ENCODE assay signal across 24 mouse cellular contexts in the genomic region with DNA sequence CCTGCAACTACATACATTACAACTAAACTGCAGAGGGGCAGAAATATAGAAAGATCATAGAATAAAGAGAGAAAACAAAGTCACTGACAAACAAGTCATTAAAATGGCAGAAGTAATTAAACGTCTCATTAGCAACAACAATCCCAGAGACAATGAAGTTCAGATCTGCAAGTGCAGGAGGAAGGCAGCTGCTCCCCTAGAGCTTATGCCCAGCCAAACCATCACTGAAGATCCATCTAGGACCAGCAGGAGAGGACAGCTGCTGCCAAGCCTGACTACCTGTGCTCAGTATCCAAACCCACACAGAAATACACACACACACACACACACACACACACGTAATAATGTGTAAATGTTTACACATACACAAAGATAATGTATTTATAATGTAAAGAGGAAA.
"Had no signal": no experiment of that assay in that cellular context is flagged by ENCODE, and none has a peak within 500 bp of the region (broad histone marks: within the 10 kb centered on the region; RNA-seq: fewer than 3 reads in every experiment).

No protein-coding gene starts in this region.

- H3K4me2 ChIP-seq: heart, embryonic 12.5 days; hindbrain, embryonic 12.5 days; hindbrain, embryonic 14.5 days; intestine, embryonic 15.5 days; limb, embryonic 12.5 days; liver, embryonic 11.5 days had no signal

- H3K27me3 ChIP-seq: heart, embryonic 12.5 days; hindbrain, embryonic 12.5 days; intestine, embryonic 15.5 days; limb, embryonic 12.5 days had no signal

- DNase-seq: gastrocnemius, postnatal 14 days; heart, adult 18-20 months; heart, postnatal 10 days; heart, postnatal 4 days; kidney, adult 18-20 months; kidney, adult 8-10 months; kidney, postnatal 10 days; kidney, postnatal 25 days; kidney, postnatal 4 days; liver had no signal

- H3K4me1 ChIP-seq: heart, embryonic 10.5 days; heart, embryonic 12.5 days; hindbrain, embryonic 10.5 days; hindbrain, embryonic 12.5 days; intestine, embryonic 15.5 days; limb, embryonic 10.5 days; limb, embryonic 12.5 days had no signal

- H3K27ac ChIP-seq: heart, embryonic 10.5 days; hindbrain, embryonic 10.5 days; hindbrain, embryonic 12.5 days; hindbrain, embryonic 14.5 days; intestine, embryonic 15.5 days; layer of hippocampus, adult 2 months; left cerebral cortex, adult 2 months; limb, embryonic 10.5 days; limb, embryonic 12.5 days had no signal

- H3K4me3 ChIP-seq: heart, embryonic 10.5 days; heart, embryonic 12.5 days; hindbrain, embryonic 10.5 days; hindbrain, embryonic 12.5 days; intestine, embryonic 15.5 days; layer of hippocampus, adult 2 months; left cerebral cortex, adult 2 months; limb, embryonic 10.5 days; limb, embryonic 12.5 days had no signal

- ATAC-seq: hindbrain, embryonic 16.5 days; inflammation-experienced regulatory T-cells, adult 6 months; intestine, embryonic 15.5 days; intestine, postnatal 0 days had no signal

- H3K36me3 ChIP-seq: heart, embryonic 10.5 days; hindbrain, embryonic 10.5 days; hindbrain, embryonic 12.5 days; intestine, embryonic 15.5 days; limb, embryonic 10.5 days; limb, embryonic 12.5 days had no signal

- H3K9ac ChIP-seq: heart, embryonic 12.5 days; hindbrain, embryonic 12.5 days; hindbrain, embryonic 14.5 days; intestine, embryonic 15.5 days; limb, embryonic 12.5 days had no signal

- H3K9me3 ChIP-seq: heart, embryonic 10.5 days; heart, embryonic 12.5 days; hindbrain, embryonic 10.5 days; hindbrain, embryonic 12.5 days; intestine, embryonic 15.5 days; limb, embryonic 10.5 days had no signal
